Mouse (Mus musculus) liver (tissue): ENCODE measurements at regions not wholly inside any gene's neighbourhood (a gene's known extent, or its start where the extent isn't known, plus 50 kb on each side); places are given as distances from the start of the nearest gene placed in this dataset.
"Not testable (repeated sequence)": the region's sequence is repeated elsewhere in the genome, so short reads cannot be mapped to it uniquely, and the experiment has no call there.

Experiments
- DNase-seq: peaks from one replicate; pipeline ENCODE4 v3.0.0-alpha.2; 2020; ENCODE audit warnings: mixed read lengths

DNA sequence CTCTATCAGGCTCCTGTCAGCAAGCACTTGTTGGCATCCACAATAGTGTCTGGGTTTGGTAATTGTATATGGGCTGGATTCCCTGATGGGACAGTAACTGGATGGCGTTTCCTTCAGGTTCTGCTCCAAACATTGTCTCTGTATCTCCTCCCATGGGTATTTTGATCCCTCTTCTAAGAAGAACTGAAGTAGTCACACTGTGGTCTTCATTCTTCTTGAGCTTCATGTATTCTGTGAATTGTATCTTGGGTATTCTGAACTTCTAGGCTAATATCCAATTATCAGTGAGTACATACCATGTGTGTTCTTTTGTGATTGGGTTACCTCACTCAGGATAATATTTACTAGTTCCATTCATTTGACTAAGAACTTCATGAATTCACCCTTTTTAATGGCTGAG, 119.2 kb upstream of the Gm21119 start:
- not testable (repeated sequence) for DNase-seq

DNA sequence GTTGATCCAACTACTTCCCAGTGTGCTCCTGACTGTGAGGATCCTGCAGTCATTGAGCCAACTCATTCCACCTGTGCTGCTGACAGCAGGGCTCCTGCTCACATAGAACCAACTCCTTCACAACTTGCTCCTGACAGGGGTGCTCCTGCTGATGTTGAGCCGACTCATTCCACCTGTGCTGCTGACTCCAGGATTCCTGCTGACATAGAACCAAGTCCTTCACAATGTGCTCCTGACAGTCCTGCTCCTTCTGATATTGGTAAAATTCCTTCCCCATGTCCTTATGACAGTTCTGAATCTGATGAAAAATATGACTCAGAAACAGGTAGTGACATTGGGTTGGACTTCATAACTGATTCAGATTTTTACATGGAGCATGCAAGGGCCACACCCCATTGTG, 100.8 kb upstream of the Gm21119 start:
- DNase-seq: not testable (repeated sequence)

DNA sequence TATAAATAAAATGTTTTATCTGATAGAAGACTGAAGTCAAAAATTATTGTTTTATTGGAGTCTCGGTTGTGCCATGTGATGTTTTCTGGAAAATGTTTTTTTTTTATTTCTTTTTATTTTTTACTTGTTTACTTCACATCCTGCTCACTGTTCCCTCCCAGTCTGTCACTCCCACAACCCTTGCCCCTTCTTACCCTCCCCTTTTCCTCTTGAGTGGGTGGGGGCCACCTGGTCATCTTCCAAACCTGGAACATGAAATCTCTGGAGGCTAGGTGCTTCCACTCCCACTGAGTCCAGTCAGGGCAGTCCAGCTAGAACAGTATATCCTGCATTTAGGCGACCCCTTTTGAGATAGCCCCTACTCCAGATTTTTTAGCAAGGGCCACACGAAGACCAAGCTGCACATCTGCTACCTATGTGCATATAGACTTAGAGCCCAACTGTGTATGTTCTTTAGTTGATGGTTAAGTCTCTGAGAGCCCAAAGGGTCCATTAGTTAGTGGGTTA, 98.3 kb upstream of the Gm21119 start:
- DNase-seq: not testable (repeated sequence)

DNA sequence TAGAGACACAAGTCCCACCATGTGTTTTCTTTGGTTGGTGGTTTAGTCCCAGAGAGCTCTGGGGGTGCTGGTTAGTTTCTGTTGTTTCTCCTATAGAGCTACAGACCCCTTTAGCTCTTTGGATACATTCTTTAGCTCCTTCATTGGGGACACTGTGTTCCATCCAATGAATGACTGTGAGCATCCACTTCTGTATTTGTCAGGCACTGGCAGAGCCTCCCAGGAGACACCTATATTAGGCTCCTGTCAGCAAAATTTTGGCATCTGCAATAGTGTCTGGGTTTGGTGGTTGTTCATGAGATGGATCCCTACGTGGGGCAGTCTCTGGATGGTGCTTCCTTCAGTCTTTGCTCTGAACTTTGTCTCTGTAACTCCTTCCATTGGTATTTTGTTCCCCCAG, 97.2 kb upstream of the Gm21119 start:
- not testable (repeated sequence) for DNase-seq

DNA sequence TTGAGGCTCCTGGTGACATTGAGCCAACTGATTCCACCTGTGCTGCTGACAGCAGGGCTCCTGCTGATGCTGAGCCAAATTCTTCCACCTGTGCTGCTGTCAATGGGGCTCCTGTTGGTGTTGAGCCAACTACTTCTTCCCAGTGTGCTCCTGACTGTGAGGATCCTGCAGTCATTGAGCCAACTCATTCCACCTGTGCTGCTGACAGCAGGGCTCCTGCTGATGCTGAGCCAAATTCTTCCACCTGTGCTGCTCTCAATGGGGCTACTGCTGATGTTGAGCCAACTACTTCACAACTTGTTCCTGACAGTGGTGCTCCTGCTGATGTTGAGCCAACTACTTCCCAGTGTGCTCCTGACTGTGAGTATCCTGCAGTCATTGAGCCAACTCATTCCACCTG, 90.2 kb upstream of the Gm21119 start:
- DNase-seq: peak; percentile 0

DNA sequence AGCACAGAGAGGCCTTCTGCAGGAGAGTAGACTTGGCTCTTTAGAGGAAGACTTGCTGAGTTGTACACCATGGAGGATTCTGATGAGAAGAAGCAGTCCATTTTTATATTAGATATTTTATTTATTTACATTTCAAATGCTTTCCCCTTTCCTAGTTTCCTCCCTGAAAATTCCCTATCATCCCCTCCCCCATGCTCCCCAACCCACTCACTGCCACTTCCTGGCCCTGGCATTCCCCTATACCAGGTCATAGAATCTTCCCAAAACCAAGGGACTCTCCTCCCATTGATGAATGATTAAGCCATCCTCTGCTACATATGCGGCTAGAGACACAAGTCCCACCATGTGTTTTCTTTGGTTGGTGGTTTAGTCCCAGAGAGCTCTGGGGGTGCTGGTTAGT, 85.7 kb upstream of the Gm21119 start:
- DNase-seq: not testable (repeated sequence)

DNA sequence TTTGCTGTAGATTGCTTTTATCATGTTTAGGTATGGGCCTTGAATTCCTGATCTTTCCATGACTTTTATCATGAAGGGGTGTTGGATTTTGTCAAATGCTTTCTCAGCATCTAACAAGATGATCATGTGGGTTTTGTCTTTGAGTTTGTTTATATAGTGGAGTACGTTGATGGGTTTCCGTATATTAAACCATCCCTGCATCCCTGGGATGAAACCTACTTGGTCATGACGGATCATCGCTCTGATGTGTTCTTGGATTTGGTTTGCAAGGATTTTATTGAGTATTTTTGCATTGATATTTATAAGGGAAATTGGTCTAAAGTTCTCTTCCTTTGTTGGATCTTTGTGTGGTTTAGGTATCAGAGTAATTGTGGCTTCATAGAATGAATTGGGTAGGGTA, 75.7 kb upstream of the Gm21119 start:
- DNase-seq: not testable (repeated sequence)

DNA sequence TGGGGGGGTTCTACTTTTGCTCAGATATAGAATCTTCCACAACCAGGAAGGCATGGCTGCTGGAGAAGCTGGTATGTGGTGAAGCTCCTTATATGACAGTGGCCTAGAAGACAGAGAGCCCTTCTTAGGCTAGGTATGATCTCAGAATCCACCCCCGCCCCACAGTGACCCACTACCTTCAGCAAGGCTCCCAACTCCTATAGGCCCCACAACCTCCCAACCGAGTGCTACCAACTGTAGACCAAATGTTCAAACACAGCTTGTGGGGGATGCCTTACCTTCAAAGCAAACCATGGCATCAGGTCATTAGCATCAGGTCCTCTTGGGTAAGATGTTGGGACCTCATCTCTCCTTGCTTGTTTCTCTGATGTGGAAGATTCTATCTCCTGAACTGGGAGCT, 70.6 kb upstream of the Gm21119 start:
- not testable (repeated sequence) for DNase-seq

DNA sequence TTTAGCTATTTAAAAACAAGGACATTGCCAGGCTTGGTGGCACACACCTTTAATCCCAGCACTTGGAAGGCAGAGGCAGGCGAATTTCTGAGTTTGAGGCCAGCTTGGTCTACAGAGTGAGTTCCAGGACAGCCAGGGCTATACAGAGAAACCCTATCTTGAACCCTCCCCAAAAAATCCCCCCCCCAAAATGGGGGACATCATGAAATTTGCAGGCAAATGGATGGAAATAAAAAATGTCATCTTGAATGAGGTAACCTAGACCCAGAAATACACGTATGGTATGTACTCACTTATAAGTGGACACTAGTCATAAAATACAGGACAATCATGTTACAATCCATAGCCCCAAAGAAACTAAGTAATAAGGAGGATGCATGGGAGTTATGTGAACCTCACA, 69.4 kb upstream of the Gm21119 start:
- DNase-seq: not testable (repeated sequence)

DNA sequence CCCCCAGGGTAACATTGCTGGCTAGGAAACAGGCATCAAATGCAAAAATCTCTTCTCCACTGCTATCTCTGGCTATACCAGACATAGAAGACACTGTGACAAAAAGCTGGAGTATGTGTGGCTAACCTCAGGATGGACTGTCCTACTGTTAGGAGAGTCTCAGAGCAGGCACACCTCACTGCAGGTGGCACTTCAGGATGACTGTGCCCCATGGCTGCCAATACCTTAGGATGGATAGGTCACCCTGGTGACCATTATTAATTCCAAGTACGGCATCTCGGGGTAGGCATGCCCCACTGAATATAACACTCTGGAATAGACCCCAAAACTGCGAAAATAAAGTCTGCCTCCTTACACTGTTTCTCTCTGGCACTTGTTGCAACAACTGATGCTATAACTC, 68.3 kb upstream of the Gm21119 start:
- not testable (repeated sequence) for DNase-seq

DNA sequence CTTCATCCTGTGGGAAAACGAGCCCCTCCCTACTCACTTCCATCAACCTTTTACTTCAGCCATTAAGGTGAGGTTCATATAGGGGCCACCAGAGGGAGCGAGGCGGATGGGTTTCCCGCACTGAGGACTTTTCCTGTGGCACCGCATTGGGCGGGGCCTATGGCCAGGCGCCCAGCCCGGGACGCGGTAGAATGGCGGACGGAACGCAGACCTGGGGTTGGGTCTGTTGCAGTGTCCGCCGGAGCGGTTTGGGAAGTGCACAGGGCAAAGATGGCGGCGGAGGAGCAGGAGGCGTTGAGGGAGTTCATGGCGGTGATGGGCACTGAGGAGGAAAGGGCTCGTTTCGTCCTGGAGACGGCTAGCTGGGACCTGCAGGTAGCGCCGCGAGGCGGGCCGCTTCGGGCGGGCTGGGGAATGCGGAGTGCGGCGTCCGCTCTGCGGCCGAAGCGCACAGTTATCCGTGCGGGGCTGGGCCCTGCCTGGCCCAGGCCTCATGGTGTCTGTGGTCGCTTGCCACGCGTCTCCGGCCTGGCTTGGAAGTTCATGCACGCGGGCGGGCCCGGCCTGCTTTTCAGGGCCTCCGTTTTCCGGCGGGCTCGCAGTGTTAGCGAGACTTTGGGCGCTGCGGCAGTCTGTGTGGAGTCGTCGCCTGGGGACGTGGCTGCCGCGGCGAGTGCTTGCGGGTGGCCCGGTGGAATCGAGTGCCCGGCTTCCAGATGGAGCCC, 64.5 kb upstream of the Gm21119 start:
- peak; percentile 12 for DNase-seq

DNA sequence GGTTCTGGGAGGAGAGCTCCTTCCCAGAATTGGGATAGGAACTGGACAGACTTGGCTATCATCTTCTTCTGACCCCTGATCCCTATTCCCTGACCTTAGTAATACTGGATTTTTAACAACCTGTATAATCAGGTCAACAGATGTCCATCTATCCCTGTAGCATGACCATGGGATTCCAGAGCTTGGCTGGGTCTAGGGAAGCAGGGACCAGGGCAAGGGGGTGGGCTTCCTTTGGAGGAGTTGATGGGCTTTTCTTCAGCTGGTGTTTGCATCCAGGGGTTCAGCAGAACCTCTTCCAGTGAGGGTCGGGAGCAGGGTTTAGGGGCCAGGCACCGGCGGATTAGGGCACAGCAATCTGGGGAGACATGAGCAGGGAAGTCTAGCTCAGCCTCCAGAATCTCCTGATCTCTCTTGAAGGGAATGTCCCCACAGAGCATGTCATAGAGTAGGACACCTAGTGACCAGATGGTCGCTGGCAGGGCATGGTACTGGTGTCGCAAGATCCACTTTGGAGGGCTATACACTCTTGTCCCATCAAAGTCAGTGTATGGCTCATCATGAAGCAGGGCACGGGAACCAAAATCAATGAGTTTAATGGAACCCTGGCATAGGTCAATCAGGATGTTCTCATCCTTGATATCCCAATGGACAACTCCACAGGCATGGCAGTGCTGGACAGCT, 58.1 kb upstream of the Gm21119 start:
- DNase-seq: not testable (repeated sequence)

DNA sequence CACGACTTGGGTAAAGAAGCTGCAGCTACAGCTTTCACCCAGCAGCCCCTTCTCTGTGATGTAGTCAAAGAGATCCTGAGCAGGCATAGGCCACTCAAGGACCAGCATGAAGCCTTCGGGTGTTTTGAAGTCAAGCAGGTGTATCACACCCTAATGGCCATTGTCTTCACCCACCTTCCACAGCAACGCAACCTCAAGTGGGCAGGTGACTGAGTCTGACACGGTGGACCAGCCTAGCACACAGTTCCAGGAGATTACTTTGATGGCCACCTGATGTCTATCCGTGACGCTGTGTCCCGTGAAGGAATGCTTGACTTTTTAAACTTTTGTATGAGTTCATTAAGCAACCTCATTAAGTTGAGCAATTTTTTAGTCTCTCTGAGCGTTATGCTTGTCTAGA, 57.5 kb upstream of the Gm21119 start:
- DNase-seq: peak; percentile 0

DNA sequence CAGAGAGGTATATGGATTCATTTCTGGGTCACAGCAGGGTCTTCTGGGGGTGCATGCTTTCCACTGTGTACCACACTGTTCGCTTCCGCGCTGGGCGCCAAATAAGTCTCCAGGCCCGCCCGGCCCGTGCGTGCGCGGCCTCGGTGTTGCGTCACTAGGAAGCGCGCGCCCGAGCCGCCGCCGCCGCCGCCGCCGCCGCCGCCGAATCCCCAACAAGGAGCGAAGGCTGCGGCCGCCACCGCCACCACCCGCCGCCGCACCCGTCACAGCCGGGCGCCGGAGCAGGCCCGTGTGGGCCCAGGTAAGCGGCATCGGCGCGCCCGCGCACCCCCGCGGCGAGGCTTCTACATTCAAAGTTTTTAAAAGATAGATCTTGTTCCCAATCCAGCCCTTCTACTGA, 57.1 kb upstream of the Gm21119 start:
- DNase-seq: not testable (repeated sequence)
